Mouse (Mus musculus) G1E (cell line): ENCODE results near the gene Hcrtr1. TPM values are rescaled to one million over a fixed set of nuclear protein-coding genes. Genes with fewer than 3 reads are reported as not detected.

Experiments
- ATAC-seq: 2 replicates; pipeline ENCODE4 v1.8.0; 2016; ENCODE audit warnings: mild to moderate bottlenecking; ENCODE audit not compliant: insufficient number of reproducible peaks, poor library complexity, low FRiP score, severe bottlenecking; ENCODE audit errors: extremely low read depth
- DNase-seq: peaks from one replicate; pipeline ENCODE4 v3.0.0; 2012; ENCODE audit warnings: low spot score
- H3K27me3 ChIP-seq: 2 replicates; pipeline ENCODE4 v1.6.1; 2012; ENCODE audit warnings: mild to moderate bottlenecking, low read length, inconsistent platforms; ENCODE audit not compliant: insufficient read depth
- H3K36me3 ChIP-seq: replicated peaks from 2 replicates; pipeline ENCODE3; 2012; ENCODE audit warnings: mild to moderate bottlenecking, inconsistent platforms
- H3K4me1 ChIP-seq: 2 replicates; pipeline ENCODE4 v1.6.1; 2012; ENCODE audit warnings: low read depth, low read length, inconsistent platforms, mixed read lengths; ENCODE audit not compliant: insufficient read depth
- H3K4me3 ChIP-seq: 2 replicates; pipeline ENCODE4 v1.5.1; 2012; ENCODE audit warnings: low read depth, mild to moderate bottlenecking, inconsistent platforms, low read length, moderate library complexity, mixed read lengths
- H3K9me3 ChIP-seq: replicated peaks from 2 replicates; pipeline ENCODE4 v1.6.1; 2012; ENCODE audit warnings: inconsistent platforms
- CTCF ChIP-seq: IDR thresholded peaks from 2 replicates; pipeline ENCODE4 v1.5.1; 2012; ENCODE audit warnings: low read depth, low read length, inconsistent platforms, mixed read lengths
- GATA1 ChIP-seq: IDR thresholded peaks from 2 replicates; pipeline ENCODE4 v1.6.1; 2012; ENCODE audit warnings: borderline replicate concordance, low read length, inconsistent platforms, mixed read lengths
- GATA2 ChIP-seq: IDR thresholded peaks from 2 replicates; pipeline ENCODE4 v1.6.1; 2012; ENCODE audit warnings: low read depth, low read length, inconsistent platforms, borderline replicate concordance
- POLR2AphosphoS5 ChIP-seq: IDR thresholded peaks from 2 replicates; pipeline ENCODE4 v1.6.1; 2012; ENCODE audit warnings: low read depth, low read length, inconsistent platforms; ENCODE audit not compliant: insufficient replicate concordance
- TAL1 ChIP-seq: conservative IDR thresholded peaks from 2 replicates; pipeline ENCODE4 v1.6.1; 2012; ENCODE audit warnings: low read depth, low read length, inconsistent platforms, mixed read lengths
- polyA plus RNA-seq: library from polyadenylated mRNA; stranded (reverse); fragments of >175 nt; gene quantifications from 2 replicates; pipeline ENCODE4 v1.2.3, GENCODE M21; 2012
- total RNA-seq, 2 experiments: library from RNA; stranded (forward) in 1 of 2; stranded (reverse) in 1 of 2; fragments of 200-1000 nt in 1 of 2; fragments of >200 nt in 1 of 2; fragmentation: Nextera tagmentation in 1 of 2; gene quantifications; 2 replicates each; pipeline ENCODE4 v1.2.3; 2014 to 2017

Gene Hcrtr1
- total and polyA plus RNA-seq, 3 experiments, result not detected

DNA sequence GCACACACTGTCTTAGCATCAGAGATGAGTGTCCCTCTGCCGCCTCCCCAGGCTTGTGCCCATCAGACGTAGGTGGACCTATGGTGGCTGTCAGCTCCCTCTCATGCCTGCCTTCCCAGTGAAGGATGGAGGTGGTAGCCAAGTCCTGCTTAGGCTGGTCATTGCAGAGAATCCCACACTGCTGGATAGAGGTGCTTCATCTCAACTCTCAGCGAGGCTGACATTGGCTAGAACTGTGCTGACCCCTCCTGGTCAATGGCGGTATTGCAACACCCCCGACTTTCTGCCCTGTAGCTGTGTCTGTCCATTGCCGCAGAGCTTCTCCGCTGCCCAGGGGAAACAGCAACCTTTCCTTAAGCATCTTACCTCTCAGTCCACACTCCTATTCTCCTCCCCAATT is 51.9 kb downstream of the Hcrtr1 start:
- peaks cover 2% of the 10 kb centered on the region for H3K4me1 ChIP-seq
- no peaks in the 10 kb centered on the region for H3K36me3 ChIP-seq
- no peaks in the 10 kb centered on the region for H3K9me3 ChIP-seq
- no peak overlapping the region for H3K4me3 ChIP-seq
- ATAC-seq (0 out of 2 replicates have a peak, but pooled peaks have one; percentile 34), DNase-seq (peak; percentile 78)
- TF ChIP-seq GATA2 (no peak), TAL1 (no peak), POLR2AphosphoS5 (no peak), CTCF (peak; percentile 100)
- peaks cover 67% of the 10 kb centered on the region for H3K27me3 ChIP-seq

DNA sequence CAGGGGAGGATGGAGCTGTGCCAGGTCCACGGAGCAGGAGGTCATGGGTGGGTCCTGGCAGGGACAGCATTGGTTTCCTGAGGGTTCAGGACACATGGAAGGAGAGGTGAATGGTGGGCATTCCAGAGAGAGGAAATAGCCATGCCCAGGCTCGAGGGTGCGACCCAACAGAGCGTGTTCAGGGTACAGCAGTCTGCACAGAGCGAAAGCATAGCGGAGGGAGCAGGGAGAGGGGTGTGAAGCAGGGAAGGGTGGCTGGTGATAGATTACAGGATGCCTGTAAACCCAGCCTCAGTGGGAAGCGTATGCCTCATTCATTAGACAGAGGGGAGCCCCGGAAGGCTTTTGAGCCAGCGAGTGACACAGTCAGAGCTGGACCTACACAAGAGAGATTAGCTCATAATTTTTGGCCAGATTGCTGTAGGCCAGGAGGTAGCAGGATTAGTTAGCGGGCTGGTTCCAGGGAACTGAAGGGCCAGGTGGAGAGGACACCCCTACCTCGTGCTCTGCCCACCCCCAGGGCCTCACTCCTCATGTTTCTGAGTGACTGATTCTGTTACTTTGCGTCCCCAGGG is 53.8 kb downstream of the Hcrtr1 start:
- peaks cover 2% of the 10 kb centered on the region for H3K4me1 ChIP-seq
- no peak for ATAC-seq
- peaks cover 64% of the 10 kb centered on the region for H3K27me3 ChIP-seq
- DNase-seq, result no peak
- H3K9me3 ChIP-seq, result no peaks in the 10 kb centered on the region
- TF ChIP-seq TAL1 (no peak), CTCF (no peak), GATA2 (no peak)
- no peak overlapping the region for H3K4me3 ChIP-seq
- no peaks in the 10 kb centered on the region for H3K36me3 ChIP-seq

DNA sequence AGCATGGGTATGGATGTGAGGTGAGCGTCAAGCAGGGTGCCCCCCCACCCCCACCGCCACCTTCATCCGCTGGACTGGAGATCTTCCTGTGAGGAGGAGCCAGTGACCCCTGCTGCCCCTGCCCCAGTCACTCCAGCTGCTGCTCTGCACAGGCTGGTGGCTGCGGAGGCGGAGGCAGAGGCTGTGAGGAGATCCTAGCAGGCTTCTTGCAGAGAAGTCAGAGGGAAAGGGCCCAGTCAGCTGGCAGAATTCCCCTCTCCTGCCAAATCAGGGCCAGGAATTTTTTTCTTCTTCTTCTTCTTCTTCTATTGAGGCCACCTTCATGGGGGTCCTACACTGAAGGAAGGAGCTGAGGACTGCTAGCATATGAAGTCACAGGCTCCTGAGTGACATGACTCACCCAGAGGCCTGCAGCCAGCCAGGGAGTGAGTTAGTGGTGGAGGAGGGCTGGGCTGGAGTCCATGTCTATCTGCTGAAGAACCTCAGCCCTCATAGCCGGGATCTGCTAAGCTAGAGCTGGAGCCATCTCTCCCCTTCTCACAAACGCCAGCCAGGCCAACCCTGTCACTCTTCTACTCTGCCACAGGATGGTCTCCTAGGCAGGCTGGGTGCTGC is 54.7 kb downstream of the Hcrtr1 start:
- peaks cover 58% of the 10 kb centered on the region for H3K27me3 ChIP-seq
- no peaks in the 10 kb centered on the region for H3K9me3 ChIP-seq
- no peaks in the 10 kb centered on the region for H3K36me3 ChIP-seq
- H3K4me3 ChIP-seq, result no peak overlapping the region
- TF ChIP-seq POLR2AphosphoS5 (no peak), CTCF (no peak), GATA2 (no peak), TAL1 (no peak), GATA1 (no peak)
- no peak for ATAC-seq
- no peak for DNase-seq
- H3K4me1 ChIP-seq, result peaks cover 2% of the 10 kb centered on the region

DNA sequence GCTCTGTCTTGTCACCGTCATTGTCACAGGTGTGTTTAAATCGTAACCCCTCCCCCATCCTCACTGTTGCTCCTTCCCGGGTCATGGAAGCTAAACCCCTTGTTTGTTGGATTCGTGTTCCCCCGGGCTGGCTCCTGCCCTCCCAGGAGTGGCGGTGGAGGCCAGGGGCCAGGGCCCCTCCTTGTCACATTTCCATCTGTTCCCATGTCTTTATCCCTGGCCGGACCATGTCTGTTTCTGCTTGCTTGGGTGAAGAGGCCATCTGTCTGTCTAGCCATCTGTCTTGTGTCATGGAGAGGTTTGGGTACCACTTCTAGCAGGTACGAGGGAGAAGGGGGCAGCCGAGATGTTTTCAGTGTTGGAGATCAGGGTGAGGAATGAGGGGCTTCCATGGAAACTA is 56.9 kb downstream of the Hcrtr1 start:
- peaks cover 56% of the 10 kb centered on the region for H3K27me3 ChIP-seq
- no peaks in the 10 kb centered on the region for H3K9me3 ChIP-seq
- no peak for TF ChIP-seq POLR2AphosphoS5
- no peak for TF ChIP-seq TAL1
- TF ChIP-seq GATA2, result no peak
- no peak for TF ChIP-seq GATA1
- no peak for TF ChIP-seq CTCF
- no peaks in the 10 kb centered on the region for H3K36me3 ChIP-seq
- ATAC-seq, result no peak
- H3K4me1 ChIP-seq, result no peaks in the 10 kb centered on the region; the same call in 1 of the 2 replicates
- no peak for DNase-seq
- H3K4me3 ChIP-seq, result no peak overlapping the region

DNA sequence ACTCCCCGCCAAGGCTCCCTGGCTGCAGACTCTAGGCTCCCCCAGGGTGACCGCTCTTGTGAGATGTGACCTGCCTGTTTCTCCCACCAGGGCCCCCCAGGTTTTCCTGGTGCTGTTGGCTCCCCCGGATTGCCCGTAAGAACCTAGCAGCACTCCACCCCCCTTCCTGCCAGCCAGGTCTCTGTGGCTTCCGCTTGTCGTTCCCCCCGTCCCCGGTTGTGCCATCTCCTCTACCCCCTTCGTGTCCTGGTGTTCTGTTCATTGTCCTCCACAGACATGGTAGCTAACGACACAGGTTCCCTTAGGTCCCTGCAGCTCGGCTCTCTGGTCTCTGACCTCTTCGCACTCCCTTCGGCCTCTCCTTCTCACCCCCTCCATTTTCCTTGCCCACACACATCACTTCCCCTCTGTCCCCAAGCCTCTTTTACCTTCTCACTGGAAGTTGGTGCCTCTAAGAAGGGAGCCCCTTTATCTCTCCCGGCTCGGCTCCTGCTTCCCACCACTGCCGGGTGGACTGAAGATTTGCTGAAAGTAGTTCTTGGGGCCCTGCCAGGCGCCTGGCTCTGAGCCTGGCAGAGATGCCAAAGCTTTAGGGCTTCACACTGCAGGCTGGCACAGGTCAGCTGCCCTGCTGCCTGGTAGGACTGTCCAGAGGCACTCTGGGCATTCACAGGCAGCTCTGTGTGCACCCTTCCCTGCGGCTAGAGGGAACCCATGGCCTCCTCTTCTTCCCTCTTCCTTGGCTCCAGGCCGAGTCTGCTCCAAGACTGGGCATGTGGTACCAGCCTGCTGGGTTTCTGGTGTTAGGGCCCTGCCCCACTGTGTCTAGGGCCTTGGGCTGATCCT is 57.6 kb downstream of the Hcrtr1 start:
- H3K4me1 ChIP-seq, result no peaks in the 10 kb centered on the region
- DNase-seq (no peak), ATAC-seq (no peak)
- TF ChIP-seq GATA1 (no peak), TAL1 (no peak), POLR2AphosphoS5 (no peak), GATA2 (no peak), CTCF (no peak)
- no peak overlapping the region for H3K4me3 ChIP-seq
- H3K36me3 ChIP-seq, result no peaks in the 10 kb centered on the region
- peaks cover 60% of the 10 kb centered on the region for H3K27me3 ChIP-seq
- no peaks in the 10 kb centered on the region for H3K9me3 ChIP-seq

Other genes with a start within 250 kb of the Hcrtr1 start
- not detected in 2 replicates for gene Spocd1, start 210.1 kb downstream of the Hcrtr1 start, total RNA-seq (2014; fragmentation: Nextera tagmentation)
- gene Spocd1, start 210.1 kb downstream of the Hcrtr1 start, total RNA-seq (2017), result not detected in 2 replicates
- gene Spocd1, start 210.1 kb downstream of the Hcrtr1 start, polyA plus RNA-seq, result not detected in 2 replicates
- not detected in 2 replicates for gene Adgrb2, start 154.5 kb downstream of the Hcrtr1 start, total RNA-seq (2014; fragmentation: Nextera tagmentation)
- gene Adgrb2, start 154.5 kb downstream of the Hcrtr1 start, total RNA-seq (2017), result 0.71 TPM in 1 of 2 replicates, not detected in the other
- not detected in 2 replicates for gene Adgrb2, start 154.5 kb downstream of the Hcrtr1 start, polyA plus RNA-seq
- gene Col16a1, start 91.5 kb downstream of the Hcrtr1 start, total RNA-seq (2014; fragmentation: Nextera tagmentation), result not detected in 2 replicates
- gene Col16a1, start 91.5 kb downstream of the Hcrtr1 start, total RNA-seq (2017), result not detected in 2 replicates
- 0.08 TPM in 1 of 2 replicates, not detected in the other for gene Col16a1, start 91.5 kb downstream of the Hcrtr1 start, polyA plus RNA-seq
- 79.7 and 84.6 TPM in 2 replicates for gene Pef1, start 36.8 kb downstream of the Hcrtr1 start, total RNA-seq (2014; fragmentation: Nextera tagmentation)
- 23.8 and 24.8 TPM in 2 replicates for gene Pef1, start 36.8 kb downstream of the Hcrtr1 start, total RNA-seq (2017)
- 20.9 and 25.5 TPM in 2 replicates for gene Pef1, start 36.8 kb downstream of the Hcrtr1 start, polyA plus RNA-seq
- gene Tinagl1, start 35.8 kb upstream of the Hcrtr1 start, total RNA-seq (2014; fragmentation: Nextera tagmentation), result 3.2 TPM in 1 of 2 replicates, not detected in the other
- gene Tinagl1, start 35.8 kb upstream of the Hcrtr1 start, total RNA-seq (2017), result 0.06 and 0.38 TPM in 2 replicates
- 0.08 and 0.13 TPM in 2 replicates for gene Tinagl1, start 35.8 kb upstream of the Hcrtr1 start, polyA plus RNA-seq
- not detected in 2 replicates for gene Gm853, start 83.0 kb upstream of the Hcrtr1 start, total RNA-seq (2014; fragmentation: Nextera tagmentation)
- 0.05 TPM in 1 of 2 replicates, not detected in the other for gene Gm853, start 83.0 kb upstream of the Hcrtr1 start, total RNA-seq (2017)
- not detected in 2 replicates for gene Gm853, start 83.0 kb upstream of the Hcrtr1 start, polyA plus RNA-seq
- not detected in 2 replicates for gene Serinc2, start 139.8 kb upstream of the Hcrtr1 start, total RNA-seq (2014; fragmentation: Nextera tagmentation)
- not detected in 2 replicates for gene Serinc2, start 139.8 kb upstream of the Hcrtr1 start, total RNA-seq (2017)
- gene Serinc2, start 139.8 kb upstream of the Hcrtr1 start, polyA plus RNA-seq, result not detected in 2 replicates
- gene Fabp3, start 169.2 kb upstream of the Hcrtr1 start, total RNA-seq (2014; fragmentation: Nextera tagmentation), result not detected in 2 replicates
- not detected in 2 replicates for gene Fabp3, start 169.2 kb upstream of the Hcrtr1 start, total RNA-seq (2017)
- not detected in 2 replicates for gene Fabp3, start 169.2 kb upstream of the Hcrtr1 start, polyA plus RNA-seq
- not detected in 2 replicates for gene Gm10570, start 169.3 kb upstream of the Hcrtr1 start, total RNA-seq (2014; fragmentation: Nextera tagmentation)
- not detected in 2 replicates for gene Gm10570, start 169.3 kb upstream of the Hcrtr1 start, total RNA-seq (2017)
- gene Gm10570, start 169.3 kb upstream of the Hcrtr1 start, polyA plus RNA-seq, result not detected in 2 replicates
- 16.7 and 25.6 TPM in 2 replicates for gene Zcchc17, start 220.6 kb upstream of the Hcrtr1 start, total RNA-seq (2014; fragmentation: Nextera tagmentation)
- 52.6 and 69.1 TPM in 2 replicates for gene Zcchc17, start 220.6 kb upstream of the Hcrtr1 start, total RNA-seq (2017)
- 13.6 and 33.9 TPM in 2 replicates for gene Zcchc17, start 220.6 kb upstream of the Hcrtr1 start, polyA plus RNA-seq
- 36.5 and 41.5 TPM in 2 replicates for gene Snrnp40, start 220.8 kb upstream of the Hcrtr1 start, total RNA-seq (2014; fragmentation: Nextera tagmentation)
- gene Snrnp40, start 220.8 kb upstream of the Hcrtr1 start, total RNA-seq (2017), result 91.2 and 91.4 TPM in 2 replicates
- gene Snrnp40, start 220.8 kb upstream of the Hcrtr1 start, polyA plus RNA-seq, result 65.4 and 73.2 TPM in 2 replicates